In the genomic region with DNA sequence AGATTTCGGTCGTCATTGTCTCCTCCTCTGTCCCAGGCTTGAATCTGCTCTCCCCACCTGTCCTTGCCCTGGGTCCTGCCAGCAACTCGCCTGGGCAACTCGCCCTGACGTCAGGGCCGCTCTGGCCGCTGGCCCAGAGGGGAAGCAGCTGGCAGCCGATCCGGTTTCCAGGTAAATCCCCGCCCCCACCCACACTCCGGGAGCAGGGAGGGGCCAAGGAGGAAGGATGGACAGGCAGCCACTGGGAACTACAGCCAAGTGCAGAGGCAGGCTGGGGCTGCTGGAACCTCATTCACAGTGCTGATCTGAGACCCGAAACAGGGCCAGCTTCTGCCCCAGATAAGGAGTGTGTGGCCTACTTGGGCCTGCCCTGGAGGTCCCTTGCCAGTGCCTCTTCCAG, we compare ENCODE assay signal across 8 mouse cellular contexts. TPM values are rescaled to one million over a fixed set of nuclear protein-coding genes. Genes with fewer than 3 reads are reported as not detected.
DNase-seq lines count a peak whose midpoint lies in the region; ATAC-seq and TF ChIP-seq lines count a peak whose summit lies in the region.

No protein-coding gene starts in this region.

- H3K4me2 ChIP-seq in hindbrain, postnatal 0 days (ENCODE audit: low read depth, low read length) = no peak overlapping the region
- H3K4me2 ChIP-seq in embryonic facial prominence, embryonic 13.5 days = peak overlapping the region; percentile 33

- peaks cover 62% of the 10 kb centered on the region for H3K4me1 ChIP-seq in hindbrain, embryonic 10.5 days (replicated peaks)
- H3K4me1 ChIP-seq in hindbrain, postnatal 0 days (ENCODE audit: insufficient read depth, low read length) = peaks cover 15% of the 10 kb centered on the region
- peaks cover 46% of the 10 kb centered on the region for H3K4me1 ChIP-seq in embryonic facial prominence, embryonic 13.5 days

- H3K4me3 ChIP-seq in hindbrain, embryonic 10.5 days = no peak overlapping the region
- H3K4me3 ChIP-seq in hindbrain, postnatal 0 days (ENCODE audit: low read length) = no peak overlapping the region
- no peak overlapping the region for H3K4me3 ChIP-seq in embryonic facial prominence, embryonic 13.5 days

- no peak overlapping the region for H3K9ac ChIP-seq in hindbrain, postnatal 0 days (replicated peaks; ENCODE audit: low read length)
- peak overlapping the region; percentile 12; the same call in 1 of the 2 replicates for H3K9ac ChIP-seq in embryonic facial prominence, embryonic 13.5 days

- WGBS in hindbrain, embryonic 10.5 days = 12% methylated on average over 12 of the region's 12 CpGs
- 12% methylated on average over 12 of the region's 12 CpGs for WGBS in hindbrain, postnatal 0 days
- WGBS in embryonic facial prominence, embryonic 13.5 days = 7% methylated on average over 12 of the region's 12 CpGs

- peak overlapping the region; percentile 59 for H3K27ac ChIP-seq in hindbrain, embryonic 10.5 days
- no peak overlapping the region for H3K27ac ChIP-seq in hindbrain, postnatal 0 days
- no peak overlapping the region for H3K27ac ChIP-seq in embryonic facial prominence, embryonic 13.5 days

- DNase-seq in hindbrain, embryonic 10.5 days (ENCODE audit: low spot score) = no peak
- DNase-seq in hindbrain, postnatal 0 days (ENCODE audit: low spot score) = no peak
- DNase-seq in kidney, adult 9 months = peak; percentile 87
- peak; percentile 81 for DNase-seq in lung, postnatal 25 days (ENCODE audit: low spot score)
- DNase-seq in right cerebral cortex, postnatal 36 days (ENCODE audit: low spot score in 2 of 2) = no peak
- DNase-seq in left cerebral cortex, adult 18-20 months (ENCODE audit: low spot score in 2 of 2) = no peak

- no peaks in the 10 kb centered on the region for H3K36me3 ChIP-seq in hindbrain, embryonic 10.5 days
- no peaks in the 10 kb centered on the region for H3K36me3 ChIP-seq in hindbrain, postnatal 0 days (ENCODE audit: insufficient read depth, low read length)
- no peaks in the 10 kb centered on the region for H3K36me3 ChIP-seq in embryonic facial prominence, embryonic 13.5 days

- peaks cover 42% of the 10 kb centered on the region for H3K27me3 ChIP-seq in hindbrain, embryonic 10.5 days (ENCODE audit: insufficient read depth, poor library complexity, severe bottlenecking)
- no peaks in the 10 kb centered on the region for H3K27me3 ChIP-seq in hindbrain, postnatal 0 days (ENCODE audit: insufficient read depth, low read length)
- H3K27me3 ChIP-seq in embryonic facial prominence, embryonic 13.5 days = peaks cover 25% of the 10 kb centered on the region

- H3K9me3 ChIP-seq in hindbrain, embryonic 10.5 days = peaks cover 10% of the 10 kb centered on the region
- no peaks in the 10 kb centered on the region for H3K9me3 ChIP-seq in hindbrain, postnatal 0 days (ENCODE audit: low read length)
- H3K9me3 ChIP-seq in embryonic facial prominence, embryonic 13.5 days = no peaks in the 10 kb centered on the region

- no peak for TF ChIP-seq CTCF in hindbrain, postnatal 0 days (IDR thresholded peaks at IDR 0.05; ENCODE audit: low read depth)

- no peak for ATAC-seq in hindbrain, postnatal 0 days
- no peak for ATAC-seq in embryonic facial prominence, embryonic 13.5 days (ENCODE audit: insufficient number of reproducible peaks, insufficient read depth, low FRiP score, low TSS enrichment, low read depth)
- no peak for ATAC-seq in erythroblast, adult 5-6 weeks (replicated peaks; ENCODE audit: low FRiP score, poor library complexity, severe bottlenecking)

RNA-seq across cellular contexts. Expression of a gene that starts 2.5 kb away (rescaled TPM):
- polyA plus RNA-seq in hindbrain, embryonic 10.5 days (2016; fragmentation: Nextera tagmentation; extraction: Ambion mirVana) = 3.9 and 6.5 TPM in 2 replicates
- 11.7 and 15.1 TPM in 2 replicates for total RNA-seq in hindbrain, postnatal 0 days (2014; rRNA removed)
- 2.8 and 2.9 TPM in 2 replicates for polyA plus RNA-seq in hindbrain, postnatal 0 days (2015; fragmentation: Nextera tagmentation; extraction: Ambion mirVana)
- polyA plus RNA-seq in embryonic facial prominence, embryonic 13.5 days (2015; fragmentation: Nextera tagmentation; extraction: Ambion mirVana) = 1.2 and 1.3 TPM in 2 replicates
- total RNA-seq in left cerebral cortex, adult 18-20 months (2021) = 10 to 100 TPM; 10.9 to 11.0 TPM
- total RNA-seq in erythroblast, adult 5-6 weeks (2015; ENCODE audit: low replicate concordance) = 1.2 TPM in 1 of 2 replicates, not detected in the other
- not detected in 2 replicates for total RNA-seq in erythroblast, adult 5-6 weeks (2017; ENCODE audit: low replicate concordance)

Comparison
In these comparisons a context has a peak if more than half of its experiments do, and no peak if none do; other contexts are left out.
1. DNase-seq: peak in kidney, adult 9 months (single experiment) and lung, postnatal 25 days (single experiment); none in hindbrain, embryonic 10.5 days (single experiment), hindbrain, postnatal 0 days (single experiment), right cerebral cortex, postnatal 36 days (0 of 2) and left cerebral cortex, adult 18-20 months (0 of 2).